Mouse (Mus musculus) kidney, postnatal 25 days (tissue): ENCODE measurements around the gene Tcf21.
A peak's percentile ranks its signal among the peaks of the same experiment; 100 is the strongest.

ENCODE experiments used
- DNase-seq, 2 experiments: peaks; one replicate each; pipeline ENCODE4 v3.0.0; 2021; ENCODE audit warnings: mixed read lengths in 2 of 2

Tcf21 gene

DNA sequence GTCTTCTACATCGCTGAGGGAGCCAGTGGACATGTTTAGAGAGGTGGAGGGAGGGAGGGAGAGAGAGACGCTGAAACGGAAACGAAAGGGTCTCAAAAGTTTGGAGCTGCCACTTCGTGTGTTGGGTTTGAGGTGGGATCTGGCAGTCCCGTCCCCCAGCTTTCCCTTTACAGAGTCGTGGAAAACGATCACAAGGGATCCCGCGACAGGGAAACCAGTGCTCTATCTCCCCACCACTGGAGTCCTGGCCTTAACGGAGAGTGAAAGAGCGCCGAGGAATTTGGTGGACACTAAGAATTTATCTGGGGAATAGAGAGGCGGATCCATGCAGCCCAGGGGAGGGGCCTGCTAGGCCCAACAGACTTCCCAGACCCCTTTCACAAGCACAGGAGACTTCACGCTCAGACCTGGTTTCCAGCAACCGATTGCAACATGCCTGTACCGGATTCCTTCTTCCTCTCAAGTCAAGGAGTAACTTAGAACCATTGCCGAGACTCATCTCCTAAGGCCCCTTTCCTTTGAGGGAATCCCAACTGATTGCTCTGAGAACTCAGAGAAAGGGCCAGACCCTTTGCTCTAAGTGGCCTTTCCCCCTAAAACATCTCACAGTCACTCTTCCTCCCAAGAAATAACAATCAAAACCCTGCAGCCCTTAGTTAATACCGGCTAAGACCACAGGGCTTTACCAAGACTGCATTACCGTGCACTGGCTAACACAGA lies at the start of gene Tcf21:
Gene Tcf21, minus strand, starts transcription at position 304 of the 720 bp plus-strand sequence.
- peak; percentile 60 to 68 for DNase-seq

DNA sequence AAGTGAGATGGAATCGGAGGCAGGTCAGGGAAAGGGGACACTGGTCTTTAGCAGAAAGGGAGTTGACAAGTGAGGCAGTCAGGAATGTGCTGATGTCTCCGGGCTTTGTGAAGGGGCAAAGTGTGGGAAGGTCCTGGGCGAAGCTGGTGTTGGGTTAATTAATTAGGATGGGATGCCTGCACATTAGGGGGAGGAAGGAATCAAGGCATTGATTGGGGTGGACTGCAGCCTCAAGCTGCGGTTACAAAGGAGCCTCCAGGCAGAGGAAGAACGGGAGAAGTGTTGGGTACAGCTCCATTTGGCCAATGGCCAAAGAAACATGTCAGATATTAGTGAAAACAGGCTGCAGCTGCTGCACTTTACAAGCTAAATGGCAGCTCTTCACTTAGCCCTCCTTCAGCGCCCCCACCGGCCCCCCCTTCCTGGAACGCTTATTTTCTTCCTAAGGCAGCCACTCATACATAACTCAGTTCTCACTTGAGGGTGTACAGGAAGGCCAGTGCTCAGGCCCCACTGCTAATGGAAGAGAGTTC lies 48.5 kb upstream of the Tcf21 start:
- DNase-seq, result peak; percentile 36 to 49

DNA sequence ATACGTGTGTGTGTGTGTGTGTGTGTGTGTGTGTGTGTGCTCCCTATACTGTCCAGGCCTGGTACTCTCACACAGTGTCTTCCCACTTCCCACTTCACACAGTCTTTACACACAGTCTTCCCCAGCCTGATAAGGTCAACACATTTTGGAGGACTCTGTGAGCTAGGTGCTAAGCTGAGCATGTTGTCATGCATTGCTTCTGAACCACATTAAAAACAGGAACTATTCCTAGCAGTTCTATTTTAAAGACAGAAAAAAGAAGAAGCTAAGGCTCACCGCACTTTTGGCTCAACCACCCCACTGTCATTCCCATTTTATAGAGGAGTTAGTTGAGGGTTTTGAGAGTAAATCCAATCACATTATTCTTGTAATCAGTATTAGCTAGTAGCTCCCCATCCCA lies 47.2 kb upstream of the Tcf21 start:
- DNase-seq, result no peak

DNA sequence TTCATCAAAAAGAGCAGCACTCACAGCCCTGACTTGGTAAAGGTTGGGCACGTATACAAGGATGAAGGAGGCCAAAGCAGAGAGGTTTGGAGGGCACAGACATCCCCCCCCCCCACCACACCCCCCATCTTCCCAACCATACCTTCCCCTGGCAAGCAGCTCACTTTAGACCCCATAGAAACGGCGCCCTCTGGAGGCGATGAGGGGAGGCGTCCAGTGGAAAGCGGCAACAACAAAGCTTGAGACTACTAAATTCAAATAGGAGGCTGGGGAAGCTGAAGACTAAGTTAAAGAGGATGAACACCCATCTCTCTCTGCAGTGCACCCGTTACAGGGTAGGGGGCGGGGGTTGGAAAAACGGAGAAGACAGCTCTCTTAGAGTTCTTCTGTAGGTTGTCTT lies 38.1 kb upstream of the Tcf21 start:
- no peak for DNase-seq

DNA sequence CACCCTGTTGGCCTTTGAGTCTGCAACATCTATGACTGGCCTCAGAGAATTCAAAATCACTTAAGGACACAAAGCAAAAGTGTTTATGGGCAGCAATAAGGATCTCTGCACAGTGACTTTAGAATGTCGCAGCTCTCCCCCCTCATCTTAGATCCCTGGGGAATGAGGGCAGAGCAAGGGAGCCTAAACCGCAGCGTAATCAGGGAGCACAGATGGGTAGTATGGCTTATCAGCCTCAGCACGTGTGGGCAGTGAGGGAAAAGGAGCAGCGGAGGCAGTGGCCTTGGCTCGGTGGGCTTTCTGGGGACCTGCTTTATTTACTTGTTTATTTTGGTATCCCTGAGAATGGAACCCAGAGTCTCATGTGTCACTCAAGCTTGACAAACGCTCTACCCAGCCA lies 34.4 kb upstream of the Tcf21 start:
- no peak for DNase-seq

DNA sequence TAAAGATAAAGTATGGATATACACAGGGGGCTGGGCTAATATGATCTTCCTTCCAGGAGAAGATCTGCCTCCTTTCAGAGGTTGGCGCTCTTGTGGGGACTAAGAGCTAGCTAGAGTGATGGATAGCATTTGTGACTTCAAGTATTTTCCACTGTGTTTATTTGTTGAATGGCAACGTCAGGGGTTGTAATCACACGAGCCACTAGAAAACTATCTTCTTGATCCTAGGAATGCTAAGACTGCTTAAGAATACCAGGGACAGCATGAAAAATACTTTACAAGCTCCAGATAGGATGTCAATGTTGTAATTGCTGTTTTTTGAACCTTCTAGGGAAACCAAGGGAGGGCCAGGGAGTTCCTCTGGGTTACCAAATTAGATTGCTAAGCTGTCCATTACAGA lies 25.4 kb upstream of the Tcf21 start:
- no peak for DNase-seq

DNA sequence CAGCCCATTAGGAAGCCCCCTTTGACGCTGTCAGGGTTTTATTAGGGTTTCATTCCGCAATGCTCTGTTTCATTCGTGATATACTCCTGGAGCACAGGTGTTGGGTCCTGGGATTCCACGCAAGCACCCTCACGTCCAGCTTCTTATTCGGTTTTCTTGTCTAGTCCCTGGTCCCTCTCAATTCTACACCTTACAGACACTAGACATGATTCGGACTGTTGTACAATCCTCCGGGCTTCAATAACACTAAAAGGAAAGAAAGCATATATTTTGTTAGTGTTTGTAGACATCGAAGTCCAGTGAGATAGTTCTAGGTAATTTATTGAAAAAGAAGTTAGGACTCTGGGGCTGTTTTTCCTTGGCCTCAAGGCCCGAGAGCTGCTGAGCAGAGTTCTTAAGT lies 24.8 kb upstream of the Tcf21 start:
- no peak for DNase-seq

DNA sequence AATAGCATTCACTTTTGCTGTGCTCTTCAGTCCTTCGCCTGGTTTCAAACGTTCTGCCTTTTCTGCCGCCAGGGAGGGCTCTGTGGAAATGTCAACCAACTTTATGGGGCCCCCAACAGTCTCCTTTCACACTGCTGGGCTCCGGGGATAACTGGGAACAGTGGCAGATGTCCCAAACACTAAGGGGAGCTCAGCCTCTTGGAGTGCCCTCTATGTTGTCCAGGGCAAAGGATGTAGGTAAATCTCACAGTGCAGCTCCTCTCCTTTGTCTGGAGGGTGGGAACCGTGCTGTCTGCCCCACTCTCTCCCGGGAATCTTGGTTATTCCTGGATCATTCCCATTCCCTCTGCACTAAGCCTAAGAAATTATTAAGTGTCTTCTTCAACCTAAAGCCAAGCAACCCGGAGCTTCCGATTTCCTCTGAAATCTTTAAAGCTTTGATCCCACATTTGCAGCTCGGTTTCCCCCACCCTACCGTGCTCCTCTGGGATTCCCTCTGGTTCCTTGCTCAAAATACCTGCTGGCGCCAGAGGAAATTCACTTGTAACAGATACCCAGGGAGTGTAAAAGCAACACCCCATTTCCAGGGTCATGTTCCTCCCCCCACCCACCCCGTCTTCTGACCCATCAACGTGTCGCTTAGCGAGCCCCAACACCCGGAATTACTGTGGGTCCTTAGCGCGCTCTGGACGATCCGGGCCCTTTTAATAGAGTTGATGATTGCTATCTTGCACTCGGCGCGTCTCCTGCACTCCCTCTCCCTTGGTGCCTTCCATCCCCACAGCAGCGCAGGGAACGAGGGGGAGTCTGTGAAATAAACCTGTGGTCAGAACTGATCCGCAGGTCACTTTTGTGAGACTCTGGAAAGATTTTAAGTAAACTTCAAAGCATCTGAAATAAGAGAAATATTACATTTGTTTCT lies 23.7 kb upstream of the Tcf21 start:
- DNase-seq, result no peak

DNA sequence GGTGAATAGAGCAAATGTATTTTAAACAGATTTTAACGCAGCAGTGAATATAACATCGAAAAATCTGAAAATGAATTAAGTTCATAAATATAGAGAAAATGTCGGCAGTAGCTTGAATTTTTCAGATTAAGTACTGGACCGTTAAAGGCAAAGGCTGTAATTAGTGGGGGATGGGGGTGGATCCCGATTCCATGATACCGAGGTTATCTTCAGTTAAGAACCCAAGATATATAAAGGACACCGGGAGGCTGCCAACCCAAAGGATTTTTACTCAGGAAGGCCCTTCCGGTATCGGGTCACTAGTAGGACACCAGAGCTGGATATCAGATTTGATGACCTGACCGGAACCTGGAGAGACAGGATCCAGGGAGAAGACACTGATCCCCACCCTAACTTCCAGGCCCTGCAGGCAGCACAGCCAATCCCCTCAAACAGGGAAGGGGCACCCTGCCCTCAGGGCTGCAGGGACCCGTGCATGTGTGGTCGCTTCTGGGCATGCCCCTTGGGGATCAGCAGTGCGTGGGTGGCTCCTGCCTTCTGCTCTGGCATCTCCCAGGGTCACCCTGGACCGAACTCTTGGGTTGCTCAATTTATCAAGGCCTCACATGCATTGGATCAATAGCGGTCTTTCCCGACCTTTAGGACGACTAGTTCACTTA lies 22.9 kb upstream of the Tcf21 start:
- no peak for DNase-seq

DNA sequence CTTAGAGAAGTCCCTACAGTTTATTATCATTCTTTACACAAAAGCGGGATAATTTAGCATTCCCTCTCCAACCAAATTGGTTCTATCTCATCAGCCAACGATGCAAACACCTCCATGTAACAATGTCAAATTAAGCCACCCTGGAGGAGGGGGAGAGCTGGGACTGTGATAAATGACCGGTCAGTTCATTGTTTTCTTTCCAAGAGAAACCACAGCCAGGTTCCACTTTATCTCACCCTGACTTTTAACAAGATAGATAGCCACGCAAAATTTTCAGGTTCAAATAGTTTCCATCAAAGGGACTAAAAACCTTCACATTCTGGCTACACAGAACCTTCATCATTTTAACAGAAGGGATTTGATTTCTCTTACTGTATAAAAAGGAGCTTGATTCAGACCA lies 22.1 kb upstream of the Tcf21 start:
- DNase-seq, result no peak

DNA sequence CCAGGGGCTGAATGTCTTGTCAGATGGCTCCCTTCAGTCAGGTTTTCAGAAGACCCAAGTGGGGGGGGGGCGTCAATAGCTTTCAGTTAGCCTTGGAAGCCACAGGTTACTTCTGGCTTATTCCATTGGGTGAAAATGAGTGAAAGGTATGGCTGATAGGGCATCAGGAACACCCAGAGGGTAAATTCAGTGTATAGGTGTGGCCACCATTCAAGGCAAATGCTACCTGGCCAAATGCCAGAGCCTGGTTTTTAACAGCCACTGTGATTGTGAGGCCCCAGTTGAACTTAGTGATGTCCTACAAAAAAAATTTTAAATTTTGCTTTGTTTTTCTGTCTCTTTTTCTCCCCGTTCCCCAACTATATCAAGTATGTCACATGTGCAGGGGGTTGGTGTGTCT lies 6.3 kb upstream of the Tcf21 start:
- no peak for DNase-seq

DNA sequence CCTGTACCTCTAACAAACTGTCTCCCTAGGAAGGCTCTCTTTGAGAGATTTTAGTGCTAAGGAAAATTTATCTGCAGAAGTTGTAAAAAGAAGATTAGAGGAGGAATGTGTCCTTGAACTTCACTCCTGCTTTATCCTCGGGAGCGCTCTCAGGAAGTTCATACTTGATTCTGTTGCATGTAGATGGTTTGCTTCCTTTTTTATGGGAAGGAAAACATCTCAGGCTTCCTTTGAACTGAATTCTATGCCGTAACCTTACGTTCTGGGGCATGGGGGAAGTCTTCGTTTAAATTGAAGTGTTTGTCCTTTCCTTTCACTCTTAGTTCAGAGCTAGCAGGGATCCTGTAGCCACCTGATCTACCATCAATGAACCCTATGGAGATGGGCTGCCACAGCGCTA lies 2.9 kb upstream of the Tcf21 start:
- DNase-seq, result no peak

DNA sequence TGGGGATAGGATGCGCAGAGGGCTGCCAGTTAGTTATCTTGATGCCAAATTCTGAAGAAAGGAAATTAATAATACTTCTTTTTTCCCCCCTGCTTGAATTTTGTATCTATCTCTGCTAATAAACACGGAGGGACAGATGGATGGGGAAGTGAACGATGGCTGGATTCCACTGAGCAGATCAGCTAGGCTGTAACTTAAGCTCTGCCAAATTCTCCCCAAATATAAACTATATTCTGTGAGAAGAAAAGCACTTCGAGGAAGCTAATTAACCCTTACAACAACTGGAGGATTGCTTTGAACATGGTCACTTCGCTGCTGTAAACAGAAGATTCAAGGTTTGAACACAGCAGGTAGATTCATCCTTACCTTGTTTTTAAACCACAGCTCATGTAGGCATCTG lies 2.5 kb upstream of the Tcf21 start:
- no peak for DNase-seq

DNA sequence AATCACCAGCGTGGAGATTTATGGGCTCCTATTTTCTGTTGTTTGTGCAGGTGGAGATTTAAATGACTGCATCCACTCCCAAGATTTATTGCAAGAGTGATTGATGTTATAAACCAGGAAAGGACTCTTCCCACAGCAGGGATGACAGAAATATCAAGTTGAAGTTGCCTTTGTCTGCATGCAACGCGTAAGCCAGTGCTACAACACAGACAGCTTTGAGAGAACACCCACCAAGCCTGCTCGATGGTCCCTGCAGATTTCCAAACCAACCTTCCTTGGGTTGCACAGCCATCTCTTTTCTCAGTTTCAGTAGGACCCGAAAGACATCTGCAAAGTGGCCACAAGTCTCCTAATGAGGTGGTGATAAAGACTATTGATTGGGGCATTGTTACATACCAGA lies 1.7 kb upstream of the Tcf21 start:
- no peak for DNase-seq

DNA sequence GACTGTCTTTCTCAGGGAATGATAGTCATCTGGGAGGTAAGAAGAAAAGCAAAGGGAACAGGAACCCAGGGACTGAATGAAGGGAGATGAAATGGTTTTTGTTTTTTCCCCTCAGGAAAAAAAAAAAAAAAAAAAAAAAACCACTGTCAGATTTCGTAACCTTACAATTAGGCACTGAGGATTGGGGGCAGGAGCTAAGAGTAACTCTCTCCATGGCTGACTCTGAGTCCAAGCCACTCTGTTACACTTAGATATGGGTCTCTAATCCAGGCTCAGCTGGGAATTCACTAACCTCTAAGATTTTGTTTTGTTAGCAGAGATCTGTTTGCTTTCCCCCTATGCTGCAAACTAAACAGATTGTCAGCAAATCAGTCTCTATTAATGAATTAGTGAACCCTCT lies 1.3 kb upstream of the Tcf21 start:
- no peak for DNase-seq

DNA sequence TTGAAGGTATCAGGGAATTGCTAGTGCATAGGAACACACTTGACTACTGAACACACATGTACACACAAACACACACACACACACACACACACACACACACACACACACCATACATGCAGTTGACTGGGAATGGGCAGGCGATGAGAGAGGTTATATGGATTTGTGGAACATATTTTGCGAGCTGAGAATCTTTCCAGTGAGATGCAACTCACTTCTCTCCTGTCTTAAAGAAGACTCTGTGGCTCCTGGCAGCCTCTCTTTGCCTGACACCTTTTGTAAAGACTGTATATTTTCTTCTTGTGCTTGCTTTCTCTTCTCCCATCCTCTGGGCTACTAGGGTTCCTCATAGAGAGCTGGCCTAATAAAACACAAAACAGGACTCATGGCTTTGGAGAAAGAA lies 867 bp upstream of the Tcf21 start:
- DNase-seq, result no peak

DNA sequence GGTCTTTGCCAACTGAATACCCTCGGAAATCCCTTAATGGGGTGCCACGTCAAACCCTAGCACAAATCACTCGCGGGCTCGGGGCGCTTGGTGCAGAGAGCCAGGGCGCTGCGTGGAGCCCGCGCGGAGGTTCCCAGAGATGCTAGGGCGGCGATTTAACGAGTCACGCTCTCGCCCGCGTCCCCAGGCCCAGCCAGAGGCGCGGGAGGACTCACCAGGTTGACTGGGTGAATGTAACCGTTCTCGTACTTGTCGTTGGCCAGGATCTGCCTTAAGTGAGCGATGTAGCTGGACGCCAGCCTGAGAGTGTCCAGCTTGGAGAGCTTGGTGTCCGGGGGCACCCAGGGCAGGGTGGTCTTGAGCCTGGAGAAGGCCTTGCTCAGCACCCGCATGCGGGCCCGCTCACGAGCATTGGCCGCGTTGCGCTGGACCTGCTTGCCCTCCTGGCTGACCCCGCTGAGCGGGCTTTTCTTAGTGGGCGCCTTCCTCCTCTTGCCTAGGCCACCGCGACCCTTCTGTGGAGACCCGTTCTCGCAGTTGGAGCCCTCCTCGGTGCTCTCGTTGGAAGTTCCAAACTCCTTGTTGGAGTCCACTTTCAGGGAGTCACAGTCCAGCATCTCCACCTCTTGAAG lies 619 bp downstream of the Tcf21 start:
- peak in 1 of 2 experiments; percentile 11 for DNase-seq

DNA sequence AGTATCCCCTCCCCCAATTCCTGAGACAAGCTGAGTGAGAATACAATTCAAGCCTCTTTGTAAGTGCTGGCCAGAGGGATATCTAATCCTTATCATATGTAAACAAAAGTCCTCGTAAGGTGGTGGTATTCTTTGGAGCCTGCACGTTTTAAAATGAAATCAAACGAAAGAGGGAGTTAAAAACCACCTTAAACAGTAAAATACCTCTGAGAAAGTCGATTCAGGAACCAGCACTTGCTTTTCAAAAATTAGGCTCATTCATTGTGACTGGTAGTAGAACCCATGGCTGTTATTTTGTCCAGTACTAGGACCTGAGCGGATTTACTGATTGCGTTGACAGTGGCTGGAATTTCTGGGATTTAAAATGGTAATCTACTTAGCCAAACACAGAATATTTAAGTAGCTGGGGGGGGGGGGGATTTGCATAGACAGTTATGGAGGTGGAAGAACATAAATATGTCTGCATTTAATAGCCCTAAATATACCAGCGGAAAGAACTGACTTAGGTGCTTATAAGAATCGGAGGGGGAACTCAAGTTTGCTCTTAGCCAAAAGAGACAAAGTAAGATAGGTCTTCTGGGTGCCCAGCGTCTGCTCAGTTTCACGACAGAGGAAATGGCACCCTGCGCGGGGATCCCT lies 1.3 kb downstream of the Tcf21 start:
- no peak for DNase-seq

DNA sequence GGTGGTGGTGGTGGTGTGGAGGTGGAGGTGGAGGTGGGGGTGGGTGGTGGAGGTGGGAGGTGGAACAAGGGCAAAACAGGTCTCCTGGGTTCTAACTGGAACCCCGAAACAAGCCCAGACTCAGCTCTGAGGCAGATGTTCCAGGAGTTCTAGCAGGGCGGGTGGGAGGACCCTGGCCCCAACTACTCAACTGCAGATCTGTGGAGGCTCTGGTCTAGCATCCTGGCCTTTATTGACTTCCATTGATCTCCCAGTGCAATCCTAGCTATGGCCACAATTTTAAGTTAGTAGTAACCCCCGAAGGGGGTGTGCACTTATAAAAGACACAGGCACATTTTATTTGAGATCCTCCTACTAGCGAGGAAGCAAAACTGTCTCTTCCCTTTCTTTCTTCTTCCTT lies 2.0 kb downstream of the Tcf21 start:
- DNase-seq, result no peak

DNA sequence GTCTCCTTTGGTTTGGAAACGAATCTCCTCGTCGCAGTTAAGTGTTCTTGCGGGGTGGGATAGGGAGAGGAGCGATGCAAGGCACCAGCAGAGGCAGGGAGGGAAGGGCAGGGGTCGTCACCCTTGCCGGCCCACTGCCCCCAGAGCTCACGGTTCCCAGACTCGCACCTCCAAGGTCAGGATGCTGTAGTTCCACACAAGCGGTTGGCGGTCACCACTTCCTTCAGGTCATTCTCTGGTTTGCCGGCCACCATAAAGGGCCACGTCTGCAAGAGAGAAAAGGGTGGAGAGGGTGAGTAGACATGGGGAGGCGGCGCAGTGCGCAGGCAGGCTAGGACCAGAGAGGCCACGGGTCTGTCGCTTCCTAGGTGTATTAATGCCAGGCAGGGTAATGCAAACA lies 2.4 kb downstream of the Tcf21 start:
- peak; percentile 7 to 41 for DNase-seq

DNA sequence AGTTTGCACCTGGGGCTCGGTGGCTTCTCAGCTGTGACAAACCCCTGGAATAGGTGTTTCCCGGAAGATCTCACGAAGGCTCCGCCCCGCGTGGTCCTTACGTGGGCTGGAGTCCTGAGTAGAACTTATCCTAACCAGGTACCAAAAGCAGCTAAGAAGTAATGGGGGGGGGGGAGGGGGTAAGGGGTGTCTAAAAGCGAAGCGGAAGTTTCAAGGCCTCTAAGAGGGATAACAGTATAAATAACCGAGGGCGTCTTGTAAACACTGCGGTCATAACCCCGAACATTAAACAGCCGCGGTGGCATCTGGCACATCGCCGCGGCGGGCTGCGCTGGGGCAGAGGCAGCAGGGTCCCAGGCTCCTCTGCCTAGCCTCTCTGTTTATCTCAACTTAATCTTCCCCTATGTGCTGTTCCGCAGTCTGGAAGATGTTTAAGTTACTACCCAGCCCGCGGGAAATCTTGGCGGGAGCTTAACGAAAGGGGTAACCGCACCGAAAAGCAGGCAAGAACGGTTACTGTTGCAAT lies 3.7 kb downstream of the Tcf21 start:
- no peak for DNase-seq
